Mouse (Mus musculus) liver, adult 2 months (tissue): ENCODE results near the gene S100a6. TPM values are rescaled to one million over a fixed set of nuclear protein-coding genes. Genes with fewer than 3 reads are reported as not detected.
A peak's percentile ranks its signal among the peaks of the same experiment; 100 is the strongest.

Experiments used
- DNase-seq: peaks from one replicate; pipeline ENCODE4 v3.0.0-alpha.2; 2011; ENCODE audit warnings: low read depth, low spot score; ENCODE audit errors: extremely low read depth
- H3K27ac ChIP-seq: fragments of 200-500 bp; replicated peaks from 2 replicates; pipeline ENCODE4 v1.5.1; 2012; ENCODE audit warnings: low read depth, mild to moderate bottlenecking, control low read depth, inconsistent platforms, low read length; ENCODE audit not compliant: insufficient read depth
- H3K27me3 ChIP-seq: fragments of 200-500 bp; 2 replicates; pipeline ENCODE4 v1.6.1; 2012; ENCODE audit warnings: mild to moderate bottlenecking, moderate library complexity, low read length, inconsistent platforms; ENCODE audit not compliant: control insufficient read depth, insufficient read depth
- H3K36me3 ChIP-seq: fragments of 200-500 bp; 2 replicates; pipeline ENCODE4 v1.6.1; 2012; ENCODE audit warnings: low read length, inconsistent platforms; ENCODE audit not compliant: control insufficient read depth, insufficient read depth
- H3K4me1 ChIP-seq: fragments of 200-500 bp; 2 replicates; pipeline ENCODE4 v1.6.1; 2011; ENCODE audit warnings: low read length; ENCODE audit not compliant: control insufficient read depth, insufficient read depth
- H3K4me3 ChIP-seq: fragments of 200-500 bp; 2 replicates; pipeline ENCODE4 v1.5.1; 2011; ENCODE audit warnings: low read depth, mild to moderate bottlenecking, control low read depth, low read length, moderate library complexity; ENCODE audit not compliant: insufficient read depth
- H3K79me2 ChIP-seq: fragments of 200-500 bp; 2 replicates; pipeline ENCODE4 v1.6.1; 2012; ENCODE audit warnings: inconsistent platforms, mild to moderate bottlenecking, low read length, moderate library complexity; ENCODE audit not compliant: control insufficient read depth, insufficient read depth
- H3K9ac ChIP-seq: fragments of 200-500 bp; 2 replicates; pipeline ENCODE4 v1.6.1; 2012; ENCODE audit warnings: low read depth, mild to moderate bottlenecking, control low read depth, inconsistent platforms, low read length
- CTCF ChIP-seq: fragments of 200-500 bp; IDR thresholded peaks from 2 replicates; pipeline ENCODE4 v1.5.1; 2011; ENCODE audit warnings: low read depth, low read length, control low read depth
- POLR2A ChIP-seq: fragments of 200-500 bp; IDR thresholded peaks from 2 replicates; pipeline ENCODE4 v1.6.1; 2011; ENCODE audit warnings: low read length, control low read depth; ENCODE audit not compliant: insufficient read depth; ENCODE audit errors: extremely low read depth
- WGBS: fragments of 180-500 bp; shearing (Covaris S2); methylation state at CpG from one replicate; pipeline ENCODE4 v1.1.7; 2018; 5-methylcytosine and 5-hydroxymethylcytosine counted together
- polyA plus RNA-seq: library from polyadenylated mRNA; depleted of rRNA; stranded (reverse); fragments of >200 nt; gene quantifications from 2 replicates; pipeline ENCODE4 v1.2.3, GENCODE M21; 2012
- total RNA-seq: library from RNA; depleted of rRNA; stranded (reverse); fragments of >200 nt; gene quantifications from 2 replicates; pipeline ENCODE4 v1.2.3, GENCODE M21; 2014

The S100a6 gene
- total and polyA plus RNA-seq, 2 experiments, result 2.4 to 8.1 TPM

DNA sequence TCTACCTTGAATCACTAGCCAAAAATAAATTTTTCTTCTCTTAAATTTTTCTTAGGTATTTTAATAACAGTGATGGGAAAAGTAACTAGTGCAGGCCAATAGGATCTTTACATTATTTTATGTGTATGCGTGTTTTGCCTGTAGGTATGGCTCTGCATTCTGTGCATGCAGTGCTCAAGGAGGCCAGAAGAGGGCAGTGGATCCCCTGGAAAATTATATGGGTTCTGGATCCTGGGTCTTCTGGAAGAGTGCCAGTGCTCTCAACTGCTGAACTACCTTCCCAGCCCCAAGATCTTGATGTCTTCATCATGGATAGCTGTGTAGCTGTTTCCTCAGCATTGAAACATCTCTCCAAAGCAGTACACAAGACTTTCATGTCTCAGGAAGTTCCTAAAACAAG, 30.5 kb upstream of the S100a6 start:
- TF ChIP-seq CTCF, result no peak
- no peak for TF ChIP-seq POLR2A
- Histone ChIP-seq H3K79me2 (no peaks in the 10 kb centered on the region), H3K36me3 (no peaks in the 10 kb centered on the region), H3K27me3 (no peaks in the 10 kb centered on the region), H3K4me1 (no peaks in the 10 kb centered on the region), H3K4me3 (no peak overlapping the region), H3K27ac (no peak overlapping the region), H3K9ac (no peak overlapping the region)
- 100% methylated on average over 1 of the region's 1 CpGs for WGBS
- DNase-seq, result no peak

DNA sequence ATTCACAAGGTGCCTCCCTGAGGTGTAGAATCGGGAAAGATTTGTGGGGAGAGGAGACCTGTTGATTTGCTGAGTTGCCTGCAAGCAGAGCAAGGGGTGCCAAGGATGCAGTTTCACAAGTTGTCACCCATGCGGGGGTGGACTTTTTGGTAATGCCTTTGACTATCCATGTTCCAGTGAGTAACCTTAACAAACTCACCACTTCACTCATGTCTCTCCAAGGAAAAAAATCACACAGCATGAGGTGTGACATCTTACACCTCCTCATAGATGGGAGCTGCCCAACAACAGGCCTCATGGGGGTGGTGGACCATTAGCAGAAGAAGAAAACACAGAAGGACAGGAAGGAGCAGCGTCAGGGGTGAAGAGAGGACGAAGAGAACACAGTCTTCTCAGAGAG, 30.1 kb upstream of the S100a6 start:
- TF ChIP-seq CTCF (no peak), POLR2A (no peak)
- Histone ChIP-seq H3K27me3 (no peaks in the 10 kb centered on the region), H3K79me2 (no peaks in the 10 kb centered on the region), H3K36me3 (no peaks in the 10 kb centered on the region), H3K27ac (no peak overlapping the region), H3K9ac (no peak overlapping the region), H3K4me1 (no peaks in the 10 kb centered on the region), H3K4me3 (no peak overlapping the region)
- DNase-seq, result no peak
- WGBS, result 88% methylated on average over 4 of the region's 4 CpGs

DNA sequence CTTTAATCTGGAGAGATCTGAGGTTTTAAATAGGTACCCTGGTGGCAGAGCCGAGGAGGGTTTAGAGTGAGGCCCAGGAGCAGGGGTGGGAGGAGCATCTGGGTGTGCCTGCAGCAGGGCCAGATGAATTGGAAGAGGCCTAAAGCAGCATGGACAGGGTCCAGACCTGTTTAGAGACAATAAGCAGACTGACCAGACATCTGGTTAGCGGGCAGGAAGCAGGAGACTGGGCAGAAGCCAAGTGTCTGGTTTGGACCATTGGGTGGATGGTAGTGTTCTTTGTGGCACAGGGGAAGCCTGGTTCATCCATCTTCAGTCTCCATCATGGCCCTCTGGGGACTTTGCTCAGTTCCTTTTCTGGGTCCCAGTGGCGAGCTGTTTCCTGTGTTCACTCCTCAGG, 28.8 kb upstream of the S100a6 start:
- Histone ChIP-seq H3K79me2 (no peaks in the 10 kb centered on the region), H3K36me3 (no peaks in the 10 kb centered on the region), H3K9ac (no peak overlapping the region), H3K27me3 (no peaks in the 10 kb centered on the region), H3K4me3 (no peak overlapping the region), H3K4me1 (no peaks in the 10 kb centered on the region), H3K27ac (no peak overlapping the region)
- TF ChIP-seq CTCF, result no peak
- TF ChIP-seq POLR2A, result no peak
- DNase-seq, result no peak
- WGBS, result 61% methylated on average over 3 of the region's 3 CpGs

DNA sequence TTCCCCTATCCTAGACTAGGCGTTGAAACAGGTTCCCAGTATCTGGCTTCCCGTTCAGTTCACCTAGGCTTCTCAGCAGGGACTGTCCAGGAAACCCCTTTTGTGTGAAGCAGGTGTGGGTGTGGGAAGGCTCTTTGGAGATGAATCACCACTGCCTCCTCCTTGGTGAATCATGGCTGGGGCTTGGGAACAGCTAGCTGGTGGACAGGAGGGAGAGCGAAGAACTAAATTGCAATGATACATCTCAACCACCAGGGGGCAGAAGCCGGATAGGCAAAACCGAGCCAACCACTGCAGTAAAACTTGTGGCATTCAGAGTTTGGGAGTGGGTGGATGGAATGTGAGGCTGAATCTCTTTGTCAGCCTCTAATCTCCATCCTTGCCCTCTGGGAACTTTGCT, 27.1 kb upstream of the S100a6 start:
- 36% methylated on average over 5 of the region's 5 CpGs for WGBS
- no peaks in the 10 kb centered on the region for H3K4me1 ChIP-seq
- no peaks in the 10 kb centered on the region for H3K36me3 ChIP-seq
- H3K9ac ChIP-seq, result no peak overlapping the region
- no peak overlapping the region for H3K4me3 ChIP-seq
- DNase-seq, result peak; percentile 30
- H3K79me2 ChIP-seq, result no peaks in the 10 kb centered on the region
- no peaks in the 10 kb centered on the region for H3K27me3 ChIP-seq
- TF ChIP-seq CTCF (peak; percentile 77), POLR2A (no peak)
- H3K27ac ChIP-seq, result no peak overlapping the region

DNA sequence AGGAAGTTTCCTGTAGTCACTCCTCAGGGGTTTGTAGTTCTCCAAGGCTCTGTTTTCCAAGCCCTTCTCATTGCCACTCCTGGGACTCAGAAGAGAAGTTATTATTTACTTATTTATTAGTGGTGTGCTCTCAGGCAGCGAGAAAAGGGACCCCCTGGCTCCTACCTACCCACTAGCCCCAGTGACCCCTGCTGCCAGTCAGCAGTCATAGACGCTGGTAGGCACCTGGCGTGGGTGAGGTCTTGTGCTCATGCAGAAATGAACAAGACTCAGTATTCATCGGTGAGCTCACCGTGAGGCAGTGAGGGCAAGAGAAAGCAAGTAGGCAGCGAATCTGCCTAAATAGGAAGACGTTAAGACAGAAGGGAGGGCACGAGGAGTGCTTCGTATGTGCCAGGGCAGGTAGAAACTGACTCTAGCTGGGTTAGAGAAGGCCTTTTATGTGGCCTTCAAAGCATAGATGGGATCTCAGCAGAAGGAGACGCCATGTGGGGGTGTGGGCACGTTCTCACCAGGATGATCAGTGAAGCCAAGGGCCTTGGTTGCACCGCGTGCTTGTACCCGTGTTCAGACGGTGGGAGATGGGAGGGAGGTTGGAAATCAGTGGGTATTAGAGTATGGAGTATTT, 26.6 kb upstream of the S100a6 start:
- no peak overlapping the region for H3K9ac ChIP-seq
- no peak for DNase-seq
- H3K36me3 ChIP-seq, result no peaks in the 10 kb centered on the region
- H3K27ac ChIP-seq, result no peak overlapping the region
- WGBS, result 81% methylated on average over 15 of the region's 15 CpGs
- TF ChIP-seq POLR2A (no peak), CTCF (no peak)
- no peaks in the 10 kb centered on the region for H3K27me3 ChIP-seq
- H3K4me3 ChIP-seq, result no peak overlapping the region
- no peaks in the 10 kb centered on the region for H3K79me2 ChIP-seq
- no peaks in the 10 kb centered on the region for H3K4me1 ChIP-seq

DNA sequence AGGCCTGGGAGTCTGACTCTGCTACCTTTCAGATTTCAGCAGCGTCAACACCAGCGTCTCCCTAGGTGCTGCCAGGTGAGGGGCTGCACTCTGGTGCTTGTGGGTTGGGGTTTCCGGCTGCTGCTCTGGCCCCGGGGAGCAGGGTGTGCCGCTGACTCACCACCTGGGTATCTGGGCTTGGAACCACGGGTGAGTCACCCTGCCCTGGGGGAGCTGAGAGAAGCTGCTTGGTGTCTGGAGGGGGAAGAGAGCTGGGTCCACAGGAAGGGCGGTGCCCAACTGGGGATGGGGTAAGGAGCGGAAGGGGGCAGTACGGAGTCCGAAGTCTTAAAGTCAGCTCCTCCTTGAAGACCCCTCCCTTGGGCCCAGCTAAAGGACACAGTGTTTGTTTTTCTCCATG, 25.8 kb upstream of the S100a6 start:
- WGBS, result 74% methylated on average over 10 of the region's 10 CpGs
- no peak overlapping the region for H3K4me3 ChIP-seq
- TF ChIP-seq CTCF, result no peak
- no peak for TF ChIP-seq POLR2A
- no peaks in the 10 kb centered on the region for H3K36me3 ChIP-seq
- peak; percentile 6 for DNase-seq
- no peak overlapping the region for H3K9ac ChIP-seq
- no peaks in the 10 kb centered on the region for H3K4me1 ChIP-seq
- H3K79me2 ChIP-seq, result no peaks in the 10 kb centered on the region
- H3K27me3 ChIP-seq, result no peaks in the 10 kb centered on the region
- H3K27ac ChIP-seq, result no peak overlapping the region
